Mouse (Mus musculus) heart, postnatal 25 days (tissue): ENCODE data around the gene Pde9a. TPM values are rescaled to one million over a fixed set of nuclear protein-coding genes. Genes with fewer than 3 reads are reported as not detected.

Experiments used
- DNase-seq: peaks from one replicate; pipeline ENCODE4 v3.0.0; 2022; ENCODE audit warnings: low spot score
- intact Hi-C: fragments of 180-260 bp; cut with DNase I; formaldehyde crosslinking; loops from one replicate; pipeline ENCODE4 v1.15.1; 2025
- total RNA-seq, 2 experiments: library from RNA; stranded (reverse); gene quantifications; 2 replicates each; pipeline ENCODE4 v1.2.3; 2021

The Pde9a gene
- total RNA-seq, 2 experiments from 2014 or later, result 5.1 to 6.7 TPM

DNA sequence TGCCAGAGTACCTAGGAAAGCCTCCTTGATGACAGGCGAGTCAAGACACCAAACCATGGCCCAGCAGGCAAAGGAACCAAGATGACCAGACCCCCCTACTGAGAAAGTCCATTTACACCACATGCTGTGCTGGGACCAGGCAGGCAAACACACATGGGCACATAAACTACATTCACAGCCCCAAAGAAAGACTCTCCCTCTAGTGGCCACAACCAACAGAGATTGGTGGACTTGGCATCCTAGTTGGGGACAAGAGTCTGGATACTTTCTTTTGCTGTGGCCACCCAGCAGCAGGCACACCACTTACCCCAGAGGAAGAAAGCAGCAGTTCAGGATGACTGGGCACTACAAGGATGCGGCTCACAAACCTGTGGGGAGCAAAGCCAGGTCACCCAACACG, 114.9 kb downstream of the Pde9a start:
- intact Hi-C loops, result no loop called here
- no peak for DNase-seq

DNA sequence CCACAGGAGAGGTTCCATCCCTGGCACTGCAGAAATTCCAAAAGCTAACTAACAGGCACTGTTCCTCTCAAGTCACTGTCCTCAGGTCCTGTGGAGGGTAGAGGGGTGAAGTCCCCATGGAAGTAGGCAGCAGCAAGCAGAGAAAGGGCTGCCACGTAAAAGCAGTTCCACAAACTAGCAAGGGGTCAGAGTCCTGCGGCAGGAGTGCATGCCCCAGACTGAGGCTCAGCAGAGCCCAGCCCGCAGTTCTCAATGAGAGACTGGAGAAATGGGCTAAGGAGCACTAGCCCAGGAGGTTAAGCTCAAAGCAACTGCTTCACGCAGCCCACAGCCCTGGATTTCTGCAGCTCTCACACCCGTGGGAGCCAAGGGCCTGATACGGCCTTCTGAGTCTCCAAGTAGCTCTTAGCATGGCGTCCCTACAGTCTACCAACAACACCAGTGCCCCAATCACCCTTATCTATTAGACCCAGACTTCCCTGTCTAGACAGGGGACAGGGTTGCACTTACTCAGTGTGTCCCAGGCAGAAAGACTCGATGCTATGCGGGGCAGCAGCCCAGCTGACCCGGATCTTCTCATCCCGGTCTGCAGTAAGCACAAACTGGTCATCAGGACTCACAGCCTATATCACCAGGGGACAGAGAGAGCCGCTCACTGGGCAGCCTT, 116.4 kb downstream of the Pde9a start:
- no peak for DNase-seq
- intact Hi-C loops, result no loop called here

DNA sequence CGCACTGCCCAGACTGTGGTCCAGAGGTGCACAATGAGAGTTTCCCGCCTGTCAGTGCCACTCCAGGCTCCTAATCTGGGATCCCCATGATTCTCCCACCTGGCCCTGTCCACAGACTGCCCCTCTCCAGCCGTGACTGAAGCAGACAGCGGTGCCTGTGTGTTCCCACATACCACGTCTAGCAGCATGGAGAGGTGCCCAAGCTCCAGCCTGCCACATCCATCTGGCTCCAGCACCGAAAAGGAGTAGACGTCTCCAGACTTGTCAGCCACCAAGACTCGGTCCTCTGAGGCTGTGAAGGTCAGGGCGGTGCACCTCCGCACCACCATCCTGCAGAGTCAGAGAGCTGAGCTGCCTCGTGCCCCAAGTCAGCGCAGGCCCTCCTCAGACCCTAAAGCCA, 117.3 kb downstream of the Pde9a start:
- intact Hi-C loops, result no loop called here
- DNase-seq, result no peak

DNA sequence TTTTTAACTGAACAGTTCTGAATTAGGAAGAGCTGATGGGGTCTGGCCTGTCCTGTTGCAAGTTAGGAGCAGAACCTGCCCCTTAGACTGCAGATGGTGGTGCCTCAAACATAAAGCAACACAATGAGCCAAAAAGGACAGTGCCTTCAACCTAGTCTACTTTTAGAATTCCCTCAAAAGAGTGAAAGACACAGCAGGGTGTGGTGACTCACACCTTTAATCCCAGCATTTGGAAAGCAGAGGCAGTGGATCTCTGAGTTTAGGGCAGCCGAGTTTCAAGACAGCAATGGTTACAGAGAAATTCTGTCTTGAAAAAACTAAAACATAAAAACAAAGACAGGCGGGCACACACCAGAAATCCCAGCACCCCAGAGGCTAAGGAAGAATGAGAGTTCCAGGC, 117.9 kb downstream of the Pde9a start:
- intact Hi-C loops, result no loop called here
- DNase-seq, result no peak

DNA sequence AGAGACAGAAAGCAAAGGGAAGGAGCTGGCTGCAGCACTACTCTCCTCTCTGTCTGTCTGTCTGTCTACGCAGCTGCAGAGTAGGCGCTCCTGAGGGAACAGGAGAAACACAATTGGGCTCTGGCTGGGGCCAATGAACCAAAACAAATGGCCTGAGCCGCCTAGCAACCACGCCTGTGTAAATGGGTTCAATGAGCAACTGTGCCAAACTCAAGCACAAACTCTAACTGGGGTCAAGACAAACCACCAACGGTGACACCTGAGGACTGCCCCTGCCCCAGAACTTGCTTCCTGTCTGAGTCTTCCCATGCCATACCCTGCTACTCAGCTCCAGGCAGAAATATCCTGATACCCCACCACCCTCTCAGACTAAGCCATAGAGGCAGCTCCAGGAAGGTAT, 119.0 kb downstream of the Pde9a start:
- no peak for DNase-seq
- intact Hi-C loops, result no loop called here

DNA sequence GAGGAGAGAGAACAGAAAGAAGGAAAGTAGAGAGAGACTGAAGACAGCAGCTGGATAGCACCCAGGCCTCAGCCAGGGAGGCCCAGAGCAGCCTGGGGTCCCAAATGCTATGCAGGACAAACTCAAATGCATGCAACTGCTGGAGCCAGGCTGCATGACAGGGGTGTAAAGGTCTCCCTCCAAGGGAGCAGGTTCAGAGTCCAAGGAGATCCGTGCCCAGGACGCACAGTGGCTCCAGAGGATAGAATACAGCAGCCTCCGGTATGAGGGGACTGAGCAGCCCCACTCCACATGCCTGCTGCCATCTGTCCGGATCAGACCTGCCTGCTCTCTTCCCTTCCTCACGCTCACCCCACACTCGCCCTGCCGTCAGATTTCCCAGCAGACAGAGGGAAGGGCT, 120.3 kb downstream of the Pde9a start:
- DNase-seq, result no peak
- intact Hi-C loops, result no loop called here

DNA sequence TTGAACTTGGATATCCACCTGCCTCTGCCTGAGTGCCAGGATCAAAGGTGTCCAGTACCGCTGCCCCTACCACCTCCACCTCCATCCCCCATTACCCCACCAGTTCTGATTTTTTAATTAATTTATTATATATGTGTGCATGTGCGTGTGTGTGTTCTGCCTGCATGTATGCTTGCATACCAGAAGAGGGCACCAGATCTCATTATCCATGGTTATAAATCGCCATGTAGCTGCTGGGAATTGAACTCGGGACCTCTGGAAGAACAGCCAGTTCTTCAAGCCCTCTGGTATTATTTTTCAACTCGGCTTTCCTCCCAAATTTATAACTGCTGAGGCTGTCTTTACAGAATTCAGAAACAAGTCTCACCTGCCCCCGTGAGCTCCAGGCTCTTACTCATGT, 124.9 kb downstream of the Pde9a start:
- intact Hi-C loops, result loop anchor here (5.0 to 10.0 kb wide), 2 partner anchors 146 to 514 kb away; partner anchors contain the start of gene U2af1
- DNase-seq, result no peak

DNA sequence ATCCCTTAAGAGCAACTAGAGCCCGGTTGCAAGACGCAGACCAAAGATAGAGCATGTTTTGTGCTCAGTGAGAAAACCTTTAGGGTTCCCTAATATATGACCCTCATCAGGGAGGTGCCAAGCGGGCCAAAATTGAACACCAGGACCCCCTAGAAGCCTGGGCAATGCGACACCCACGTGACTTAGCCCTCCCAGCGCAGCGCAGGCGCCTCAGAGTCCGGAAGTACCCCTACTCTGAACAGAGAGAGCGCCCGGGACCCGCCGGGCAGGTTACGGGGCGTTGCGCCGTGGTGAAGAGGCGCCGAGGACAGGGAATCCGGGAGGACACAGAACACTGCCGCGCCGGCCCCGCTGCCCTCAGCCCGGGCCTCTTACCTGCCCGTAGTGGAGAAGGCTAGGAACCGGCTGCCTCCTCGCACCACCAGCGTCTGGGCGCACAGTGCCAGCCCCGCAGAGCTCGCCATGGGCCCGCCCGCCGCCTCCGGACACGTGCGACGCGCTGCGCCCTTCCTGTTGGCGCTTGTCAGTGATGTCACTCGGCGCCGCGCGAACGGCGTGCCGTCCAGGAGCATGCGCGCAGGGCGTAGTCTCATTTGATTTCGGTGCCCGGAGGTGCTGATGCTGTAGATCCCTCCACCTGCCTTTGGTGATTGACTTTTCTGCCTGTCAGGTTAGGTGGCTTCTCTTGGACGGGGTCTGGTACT, 125.9 kb downstream of the Pde9a start:
- intact Hi-C loops, result loop anchor here (5.0 to 10.0 kb wide), 2 partner anchors 145 to 513 kb away; partner anchors contain the start of gene U2af1
- peak; percentile 69 for DNase-seq

DNA sequence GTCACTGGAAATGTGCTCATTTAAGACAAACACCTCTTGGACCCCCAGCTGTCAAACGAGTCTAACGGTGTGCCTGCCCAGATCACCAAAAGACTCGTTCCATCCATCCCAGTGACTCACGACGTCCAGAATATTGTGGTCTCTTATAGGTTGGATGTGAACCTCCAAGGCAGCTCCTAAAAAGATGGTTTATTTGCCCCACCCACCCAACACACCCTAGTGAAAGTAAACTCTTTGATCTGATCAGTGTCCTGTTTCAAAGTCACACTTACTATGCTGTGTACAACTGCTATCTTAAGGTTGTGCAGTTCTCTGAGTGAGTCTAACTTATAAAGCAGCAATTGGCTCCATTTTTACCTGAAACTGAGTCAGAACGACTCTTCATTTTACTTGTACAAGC, 126.6 kb downstream of the Pde9a start:
- DNase-seq, result no peak
- intact Hi-C loops, result loop anchor here (5.0 to 10.0 kb wide), 2 partner anchors 145 to 512 kb away; partner anchors contain the start of gene U2af1

DNA sequence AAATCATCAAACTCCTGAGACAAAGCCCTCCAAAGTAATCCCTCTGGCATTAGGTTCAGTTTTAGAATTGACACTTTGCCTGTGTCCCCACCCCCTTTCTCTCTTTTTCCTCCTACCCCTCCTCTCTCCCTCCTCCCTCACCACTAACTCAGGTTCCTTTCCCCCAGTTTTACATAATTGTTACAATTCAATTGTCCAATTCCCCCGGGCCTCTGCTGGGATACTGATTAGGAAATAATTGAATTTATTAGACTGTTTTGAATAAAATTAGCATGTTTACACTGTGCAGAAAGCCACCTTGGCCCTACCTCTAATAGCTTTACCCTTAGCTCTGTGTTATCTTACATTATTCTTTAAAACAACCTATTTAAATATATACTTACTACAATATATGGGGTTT, 128.7 kb downstream of the Pde9a start:
- DNase-seq, result no peak
- intact Hi-C loops, result loop anchor here (5.0 to 10.0 kb wide), 2 partner anchors 143 to 510 kb away; partner anchors contain the start of gene U2af1

DNA sequence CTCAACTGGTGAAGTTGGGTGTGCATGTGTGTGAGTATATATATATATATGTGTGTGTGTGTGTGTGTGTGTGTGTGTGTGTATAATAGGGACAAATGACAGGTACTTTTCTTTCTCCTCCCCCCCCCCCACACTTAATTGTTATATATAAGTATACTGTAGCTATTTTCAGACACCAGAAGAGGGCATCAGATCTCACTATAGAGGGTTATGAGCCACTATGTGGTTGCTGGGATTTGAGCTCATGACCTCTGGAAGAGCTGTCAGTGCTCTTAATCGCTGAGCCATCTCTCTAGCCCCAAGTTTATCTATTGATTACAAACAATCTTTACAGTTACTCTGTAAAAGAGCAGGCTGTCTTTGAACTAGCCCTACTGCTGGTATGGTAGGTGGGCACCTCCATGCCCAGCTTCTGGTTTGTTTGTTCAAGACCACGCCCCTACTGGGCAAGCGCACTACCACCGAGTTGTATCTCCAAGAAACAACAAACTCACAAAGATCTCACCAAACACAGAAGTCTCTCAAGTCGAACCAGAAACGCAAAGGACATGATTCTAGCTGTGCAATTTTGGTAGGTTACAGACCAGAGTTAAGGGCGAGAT, 133.4 kb downstream of the Pde9a start:
- intact Hi-C loops, result loop anchor here (10.0 kb wide), 1 partner anchor 505 kb away; no protein-coding TSS in a partner anchor
- DNase-seq, result no peak

DNA sequence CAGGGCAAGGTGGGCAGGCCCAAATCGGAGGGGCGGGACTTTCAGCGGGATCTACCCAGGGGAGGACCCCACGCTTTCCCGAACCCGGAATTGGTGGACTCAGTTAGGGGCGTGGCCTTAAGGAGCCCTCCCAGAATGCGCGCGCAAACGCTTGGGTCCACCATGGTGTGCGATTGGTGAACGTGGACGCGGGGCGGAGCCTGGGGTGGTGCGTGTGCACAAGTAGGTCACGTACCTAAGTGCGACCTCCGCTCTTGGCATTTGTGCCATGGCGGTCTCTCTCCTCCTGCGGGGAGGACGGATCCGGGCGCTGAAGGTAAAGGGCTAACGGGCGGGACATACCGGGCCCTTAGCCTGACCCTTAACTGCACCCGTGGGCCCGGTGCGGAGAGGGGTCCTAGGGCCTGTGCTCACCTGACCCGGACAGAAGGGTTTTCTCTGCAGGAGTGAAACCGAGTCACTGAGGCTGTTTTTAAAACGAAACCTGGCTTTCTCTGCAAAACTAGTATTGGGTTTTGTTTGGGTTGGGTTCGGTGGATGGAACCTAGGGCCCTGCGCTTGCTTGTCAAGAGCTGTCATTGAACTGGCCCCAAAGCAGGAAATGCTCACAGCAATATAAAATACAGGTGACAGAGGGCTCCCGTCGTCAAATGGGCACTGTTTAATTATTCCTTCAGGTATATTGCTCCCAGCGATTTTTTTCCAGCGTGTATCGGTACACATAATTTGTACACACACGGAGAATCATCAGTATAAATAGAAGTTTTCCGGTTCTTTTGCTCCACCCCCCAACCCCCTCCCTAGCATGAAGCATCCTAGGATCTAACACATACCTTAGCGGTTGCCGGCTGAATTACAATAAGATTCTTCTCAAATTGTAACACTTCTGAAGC, 134.2 kb downstream of the Pde9a start, which contains the start of the genes Wdr4 and Ndufv3:
Gene Wdr4 (minus strand): TSS at position 35 of the 893 bp plus-strand sequence.
Gene Ndufv3 (plus strand): TSS at position 170 of the 893 bp plus-strand sequence.
- intact Hi-C loops, result loop anchor here (5.0 to 10.0 kb wide), 2 partner anchors 47 to 505 kb away; no protein-coding TSS in a partner anchor
- peak; percentile 99 for DNase-seq

DNA sequence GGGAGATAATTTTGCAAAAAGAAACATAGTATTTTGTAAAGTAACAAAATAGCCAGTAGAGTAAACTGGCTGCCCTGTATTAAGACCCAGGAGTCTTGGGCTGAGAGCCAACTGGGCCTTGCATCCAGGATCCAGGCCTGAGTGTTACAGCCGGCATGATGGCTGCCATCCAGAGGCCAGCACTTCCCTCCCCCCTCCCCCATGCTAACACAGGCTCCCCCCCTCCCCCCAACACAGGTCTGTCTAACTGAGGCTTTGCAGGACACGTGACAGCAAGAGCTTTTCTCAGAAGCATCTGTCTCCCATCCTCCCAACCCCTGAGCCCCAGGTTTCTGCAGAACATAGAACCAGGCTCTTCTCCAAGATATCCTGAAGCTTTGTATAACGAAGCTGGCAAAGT, 134.9 kb downstream of the Pde9a start:
- DNase-seq, result peak; percentile 28

DNA sequence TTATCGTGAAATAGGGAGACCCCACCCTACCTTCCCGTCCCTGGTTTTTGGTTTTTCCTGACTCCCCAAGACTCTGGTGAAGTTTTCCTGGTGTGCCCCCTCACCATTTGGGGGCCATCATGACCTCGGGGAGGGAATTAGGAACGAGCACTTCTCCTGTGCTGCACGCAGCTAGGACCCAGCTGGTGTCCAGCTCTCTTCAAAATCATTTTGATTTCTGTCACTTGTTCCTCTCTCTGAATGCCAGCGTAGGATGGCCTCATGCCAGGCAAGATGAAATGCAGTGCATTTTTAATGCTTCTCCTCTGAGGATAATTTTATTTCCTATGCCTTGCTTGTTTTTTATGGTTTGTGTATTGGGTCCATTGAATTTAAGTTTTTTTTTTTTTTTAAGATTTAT, 135.9 kb downstream of the Pde9a start:
- intact Hi-C loops, result loop anchor here (5.0 kb wide), 1 partner anchor 45 kb away; no protein-coding TSS in a partner anchor
- no peak for DNase-seq

More for the DNA sequence above, 134.9 kb downstream of the Pde9a start:
- intact Hi-C loops, result loop anchor here (5.0 kb wide), 1 partner anchor 46 kb away; no protein-coding TSS in a partner anchor

DNA sequence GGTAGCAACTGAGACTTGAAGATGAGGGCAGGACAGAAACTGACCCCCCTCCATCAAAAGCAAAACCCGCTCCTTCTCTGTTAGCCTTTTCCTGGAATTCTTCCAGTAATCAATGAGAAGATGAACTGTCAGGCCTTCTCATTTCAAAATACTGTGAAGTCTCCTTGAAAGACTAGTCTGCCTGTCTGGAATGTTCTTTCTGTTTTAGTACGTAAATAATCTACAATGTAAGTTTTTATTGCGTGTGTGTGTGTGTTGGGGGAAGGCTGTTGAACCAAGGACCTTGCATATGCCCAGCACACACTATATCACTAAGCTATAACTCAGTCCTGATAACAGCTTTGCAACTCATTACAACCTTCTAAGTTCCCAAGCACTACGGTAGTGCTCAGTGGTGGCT, 139.1 kb downstream of the Pde9a start:
- intact Hi-C loops, result no loop called here
- DNase-seq, result no peak

DNA sequence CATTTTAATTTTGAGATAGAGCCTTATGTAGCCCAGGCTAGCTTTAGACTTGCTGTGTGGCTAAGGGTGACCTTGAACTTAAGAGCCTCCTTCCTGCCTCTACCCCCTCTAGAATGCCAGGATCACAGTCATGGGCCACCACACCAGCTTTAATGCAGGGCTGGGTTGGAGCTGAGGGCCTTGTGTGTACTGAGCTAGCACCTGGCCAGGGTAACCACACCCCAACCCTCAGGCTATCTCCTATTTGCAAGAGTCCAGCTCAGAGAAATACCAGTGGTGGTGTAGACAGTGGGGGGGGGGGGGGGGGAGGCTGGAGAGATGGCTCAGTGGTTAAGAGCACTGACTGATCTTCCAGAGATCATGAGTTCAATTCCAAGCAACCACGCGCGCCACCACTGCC, 139.8 kb downstream of the Pde9a start:
- intact Hi-C loops, result no loop called here
- DNase-seq, result no peak
